Mouse (Mus musculus): ENCODE measurements around the gene Rab8b.

GRCm38 (mm10) chr9:66883500-66883899 lies 36.0 kb downstream of the Rab8b start:
- TF ChIP-seq POLR2A (IDR thresholded peaks at IDR 0.05; ENCODE audit: low read depth, low read length) (no peak), CTCF (IDR thresholded peaks at IDR 0.05; ENCODE audit: extremely low read depth, insufficient read depth, insufficient read length, insufficient replicate concordance) (no peak)

Measured in spleen, adult 2 months (tissue).